In the genomic region with DNA sequence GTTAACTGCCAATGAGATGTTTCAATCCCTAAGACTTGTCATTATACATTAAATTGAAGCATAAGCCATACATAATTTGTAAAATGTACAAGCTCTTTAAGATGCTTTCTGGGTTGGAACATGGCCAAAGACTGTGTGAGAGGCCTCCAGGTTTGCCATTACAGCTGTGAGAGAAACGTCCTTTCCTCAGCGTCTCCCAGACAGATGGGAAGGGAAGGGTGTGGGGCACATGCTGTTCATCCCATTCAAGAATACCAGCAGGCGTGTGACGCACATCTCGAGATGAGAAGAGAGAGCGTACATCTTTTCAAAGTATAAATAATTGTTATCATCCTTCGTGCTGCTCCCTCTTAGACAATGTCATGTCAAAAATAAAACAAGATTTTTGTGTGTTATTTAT, we compare ENCODE assay signal across 33 mouse cellular contexts. TPM values are rescaled to one million over a fixed set of nuclear protein-coding genes. Genes with fewer than 3 reads are reported as not detected.
"Had no signal": no experiment of that assay in that cellular context is flagged by ENCODE, and none has a peak within 500 bp of the region (broad histone marks: within the 10 kb centered on the region; RNA-seq: fewer than 3 reads in every experiment).

No protein-coding gene starts in this region.

- H3K27ac ChIP-seq: gastrocnemius, adult 2 months; heart, embryonic 10.5 days; hindbrain, embryonic 10.5 days; hindbrain, embryonic 12.5 days; hindbrain, embryonic 14.5 days; intestine, embryonic 15.5 days; left cerebral cortex, adult 2 months; limb, embryonic 10.5 days; limb, embryonic 12.5 days; liver, embryonic 13.5 days had no signal

- H3K4me3 ChIP-seq: gastrocnemius, adult 2 months; heart, embryonic 10.5 days; heart, embryonic 12.5 days; hindbrain, embryonic 10.5 days; hindbrain, embryonic 12.5 days; intestine, embryonic 15.5 days; left cerebral cortex, adult 2 months; limb, embryonic 10.5 days; limb, embryonic 12.5 days; liver, embryonic 13.5 days had no signal

- H3K9ac ChIP-seq: heart, embryonic 12.5 days; hindbrain, embryonic 12.5 days; hindbrain, embryonic 14.5 days; intestine, embryonic 15.5 days; limb, embryonic 12.5 days; liver, embryonic 13.5 days had no signal

- DNase-seq: gastrocnemius, adult 2 months; gastrocnemius, postnatal 10 days; gastrocnemius, postnatal 25 days; heart, adult 18-20 months; heart, postnatal 10 days; heart, postnatal 4 days; kidney, adult 18-20 months; kidney, adult 8-10 months; kidney, postnatal 10 days; kidney, postnatal 25 days; kidney, postnatal 4 days; layer of hippocampus, adult 9-11 months; liver; liver, embryonic 13.5 days had no signal

- H3K27me3 ChIP-seq: heart, embryonic 12.5 days; hindbrain, embryonic 12.5 days; intestine, embryonic 15.5 days; limb, embryonic 12.5 days; liver, embryonic 13.5 days had no signal

- H3K9me3 ChIP-seq: intestine, embryonic 15.5 days; limb, embryonic 10.5 days; liver, embryonic 13.5 days had no signal

- ATAC-seq: hindbrain, embryonic 16.5 days; inflammation-experienced regulatory T-cells, adult 6 months; intestine, embryonic 15.5 days; intestine, postnatal 0 days had no signal

- H3K4me1 ChIP-seq: heart, embryonic 10.5 days; heart, embryonic 12.5 days; hindbrain, embryonic 10.5 days; hindbrain, embryonic 12.5 days; intestine, embryonic 15.5 days; limb, embryonic 10.5 days; limb, embryonic 12.5 days; liver, embryonic 13.5 days had no signal

- H3K4me2 ChIP-seq: heart, embryonic 12.5 days; hindbrain, embryonic 12.5 days; hindbrain, embryonic 14.5 days; intestine, embryonic 15.5 days; limb, embryonic 12.5 days; liver, embryonic 11.5 days; liver, embryonic 13.5 days had no signal

RNA-seq across cellular contexts. Expression of gene Insl6, which starts 12.5 kb away (rescaled TPM):
- total RNA-seq: gastrocnemius, adult 2 months; gastrocnemius, postnatal 25 days; left cerebral cortex, postnatal 14 days had no signal

RNA-seq across cellular contexts. Expression of gene Rln1, which starts 21.8 kb away (rescaled TPM):
- total RNA-seq: gastrocnemius, adult 2 months; gastrocnemius, postnatal 10 days; gastrocnemius, postnatal 25 days; granulocyte monocyte progenitor cell, adult 5-6 weeks; heart, adult 18-20 months; heart, adult 8-10 months; heart, postnatal 10 days; heart, postnatal 25 days had no signal
- polyA plus RNA-seq: heart, embryonic 16.5 days; inflammation-experienced regulatory T-cells, adult 6 months; intestine, postnatal 0 days; kidney, embryonic 14.5 days; liver, embryonic 11.5 days; liver, embryonic 13.5 days had no signal
